Mouse (Mus musculus) intestine, postnatal 0 days (tissue): ENCODE measurements around the gene Lrrc4. TPM values are rescaled to one million over a fixed set of nuclear protein-coding genes. Genes with fewer than 3 reads are reported as not detected.

Source experiments
- ATAC-seq: fragments of 200-750 bp; cut with Nextera tagmentation; 2 replicates; pipeline ENCODE4 v1.8.0; 2017; ENCODE audit warnings: mild to moderate bottlenecking, moderate TSS enrichment, moderate library complexity
- H3K27ac ChIP-seq: fragments of 300-500 bp; sonication (generic); 2 replicates; pipeline ENCODE4 v1.5.1; 2014; ENCODE audit warnings: mild to moderate bottlenecking, low read depth, low read length, moderate library complexity
- H3K27me3 ChIP-seq: fragments of 300-500 bp; sonication (generic); replicated peaks from 2 replicates; pipeline ENCODE4 v1.6.1; 2014; ENCODE audit warnings: low read length, mixed read lengths; ENCODE audit not compliant: control insufficient read depth, insufficient read depth
- H3K36me3 ChIP-seq: fragments of 300-500 bp; sonication (generic); 2 replicates; pipeline ENCODE4 v1.6.1; 2014; ENCODE audit warnings: mild to moderate bottlenecking, moderate library complexity; ENCODE audit not compliant: control insufficient read depth, insufficient read depth
- H3K4me1 ChIP-seq: fragments of 300-500 bp; sonication (generic); replicated peaks from 2 replicates; pipeline ENCODE4 v1.6.1; 2014; ENCODE audit warnings: antibody characterized with exemption, low read length, mixed read lengths; ENCODE audit not compliant: control insufficient read depth, insufficient read depth
- H3K4me2 ChIP-seq: fragments of 300-500 bp; sonication (generic); replicated peaks from 2 replicates; pipeline ENCODE4 v1.6.1; 2014; ENCODE audit warnings: low read depth, mild to moderate bottlenecking, moderate library complexity
- H3K4me3 ChIP-seq: fragments of 300-500 bp; sonication (generic); 2 replicates; pipeline ENCODE4 v1.5.1; 2014; ENCODE audit warnings: low read depth, low read length
- H3K9ac ChIP-seq: fragments of 300-500 bp; sonication (generic); 2 replicates; pipeline ENCODE4 v1.6.1; 2014; ENCODE audit warnings: mild to moderate bottlenecking, low read depth, low read length
- H3K9me3 ChIP-seq: fragments of 300-500 bp; sonication (generic); 2 replicates; pipeline ENCODE4 v1.6.1; 2016; ENCODE audit warnings: mixed run types; ENCODE audit not compliant: control insufficient read depth
- CTCF ChIP-seq: sonication (generic); IDR thresholded peaks from 2 replicates; pipeline ENCODE4 v1.5.1; 2016; ENCODE audit warnings: low read depth, mild to moderate bottlenecking, control low read depth, antibody characterized with exemption, moderate library complexity
- WGBS: fragments of 180-500 bp; shearing (Covaris S2); extraction: QIAGEN DNeasy Blood & Tissue Kit; methylation state at CpG from one replicate; pipeline ENCODE4 v1.1.7; 2014; 5-methylcytosine and 5-hydroxymethylcytosine counted together
- polyA plus RNA-seq: library from polyadenylated mRNA; unstranded; fragments of >200 nt; fragmentation: Nextera tagmentation; extraction: Ambion mirVana; gene quantifications from 2 replicates; pipeline ENCODE4 v1.2.1, GENCODE M21; 2015

Lrrc4 gene
- polyA plus RNA-seq, 1 experiment from 2014 or later: 3.2 TPM

DNA sequence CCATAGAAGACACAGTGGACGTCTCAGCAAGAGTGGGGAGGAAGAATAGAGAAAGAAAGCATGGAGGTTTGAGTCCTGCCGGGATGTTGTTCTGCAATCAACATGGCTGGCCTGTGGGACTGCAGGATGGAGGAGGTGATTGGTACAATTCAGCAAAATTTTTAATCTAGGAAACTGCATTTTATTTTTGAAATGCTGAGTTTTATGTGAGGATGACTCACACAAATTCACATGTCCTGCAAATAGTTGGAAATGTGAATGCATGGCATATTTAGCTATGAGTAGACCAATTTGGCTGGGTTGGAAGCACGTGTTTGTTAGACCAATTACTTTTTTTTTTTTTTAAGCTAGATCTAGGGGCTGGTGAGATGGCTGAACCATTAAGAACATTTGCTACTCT is 134.3 kb downstream of the Lrrc4 start:
- 94% methylated on average over 3 of the region's 3 CpGs for WGBS
- no peaks in the 10 kb centered on the region for H3K4me1 ChIP-seq
- H3K9me3 ChIP-seq: no peaks in the 10 kb centered on the region
- no peak overlapping the region for H3K9ac ChIP-seq
- H3K4me2 ChIP-seq: no peak overlapping the region
- H3K36me3 ChIP-seq: no peaks in the 10 kb centered on the region
- no peak overlapping the region for H3K4me3 ChIP-seq
- H3K27me3 ChIP-seq: no peaks in the 10 kb centered on the region
- ATAC-seq: no peak
- no peak for TF ChIP-seq CTCF
- no peak overlapping the region for H3K27ac ChIP-seq

DNA sequence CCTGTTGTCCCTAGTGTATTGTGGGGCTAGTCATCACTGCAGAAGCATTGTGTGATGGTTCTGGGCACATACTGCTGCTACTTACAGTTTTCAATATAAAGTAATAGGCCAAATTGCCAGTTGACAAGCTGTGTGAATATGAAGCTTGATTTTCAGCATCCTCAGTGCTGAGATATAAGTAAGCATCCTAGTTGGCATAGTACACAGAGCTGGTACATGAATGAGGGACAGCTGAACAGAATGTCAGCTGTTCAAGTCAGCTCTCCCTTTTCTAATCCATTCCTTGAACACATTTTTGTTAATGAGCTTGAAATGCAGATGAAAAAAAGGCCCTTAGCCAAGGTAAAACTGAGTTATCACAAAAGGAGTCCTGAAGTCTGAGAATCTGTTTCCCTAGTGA is 138.9 kb downstream of the Lrrc4 start:
- no peak overlapping the region for H3K9ac ChIP-seq
- no peaks in the 10 kb centered on the region for H3K27me3 ChIP-seq
- no peaks in the 10 kb centered on the region for H3K4me1 ChIP-seq
- no peak overlapping the region for H3K27ac ChIP-seq
- no peak for TF ChIP-seq CTCF
- no peaks in the 10 kb centered on the region for H3K36me3 ChIP-seq
- no peak for ATAC-seq
- no peak overlapping the region for H3K4me2 ChIP-seq
- no peak overlapping the region for H3K4me3 ChIP-seq
- H3K9me3 ChIP-seq: no peaks in the 10 kb centered on the region

DNA sequence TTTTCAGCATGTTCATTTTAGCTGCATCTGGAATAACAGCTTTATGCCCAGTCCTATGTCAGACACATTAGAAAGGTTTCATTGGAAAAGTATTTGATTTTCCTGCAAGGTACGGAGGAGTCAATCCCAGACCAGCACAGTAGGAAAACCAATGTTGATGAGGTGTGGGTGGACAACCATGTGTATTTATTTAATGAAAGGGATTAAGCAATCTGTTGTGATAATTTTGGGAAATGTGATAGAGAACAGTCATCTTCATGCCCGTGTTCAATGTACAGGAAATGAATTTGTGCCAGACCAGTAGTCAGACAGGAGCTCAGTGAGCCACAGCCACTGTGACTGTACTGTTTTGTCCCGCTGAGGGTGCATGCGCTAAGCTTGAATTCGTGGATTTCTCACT is 143.8 kb downstream of the Lrrc4 start:
- Histone ChIP-seq H3K9me3 (no peaks in the 10 kb centered on the region), H3K4me2 (no peak overlapping the region), H3K27ac (no peak overlapping the region), H3K4me3 (no peak overlapping the region), H3K36me3 (no peaks in the 10 kb centered on the region), H3K9ac (no peak overlapping the region), H3K27me3 (no peaks in the 10 kb centered on the region), H3K4me1 (no peaks in the 10 kb centered on the region)
- no peak for ATAC-seq
- 90% methylated on average over 5 of the region's 5 CpGs for WGBS
- no peak for TF ChIP-seq CTCF

DNA sequence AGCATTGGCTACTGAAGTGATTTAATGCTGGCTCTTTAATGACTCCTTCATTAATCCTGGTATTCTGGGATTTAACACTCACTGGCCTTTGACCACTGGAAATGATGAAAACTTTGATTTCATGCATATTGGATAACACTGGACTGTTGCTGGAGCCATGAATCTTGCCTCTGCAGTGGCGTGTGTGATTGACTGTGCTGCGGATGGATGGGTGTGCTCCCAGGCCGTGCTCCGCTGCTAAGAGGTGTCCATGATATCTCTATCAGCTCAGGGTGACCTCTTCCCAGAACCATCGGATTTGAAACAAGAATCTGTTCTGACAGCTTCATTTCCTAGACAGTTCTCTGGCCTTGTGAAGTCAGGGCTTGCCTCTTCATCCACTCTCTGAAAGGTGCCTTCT is 145.8 kb downstream of the Lrrc4 start:
- WGBS: 94% methylated on average over 5 of the region's 5 CpGs
- Histone ChIP-seq H3K4me1 (no peaks in the 10 kb centered on the region), H3K27me3 (no peaks in the 10 kb centered on the region), H3K27ac (no peak overlapping the region), H3K4me3 (no peak overlapping the region), H3K4me2 (no peak overlapping the region), H3K36me3 (no peaks in the 10 kb centered on the region), H3K9me3 (no peaks in the 10 kb centered on the region), H3K9ac (no peak overlapping the region)
- no peak for ATAC-seq
- no peak for TF ChIP-seq CTCF

DNA sequence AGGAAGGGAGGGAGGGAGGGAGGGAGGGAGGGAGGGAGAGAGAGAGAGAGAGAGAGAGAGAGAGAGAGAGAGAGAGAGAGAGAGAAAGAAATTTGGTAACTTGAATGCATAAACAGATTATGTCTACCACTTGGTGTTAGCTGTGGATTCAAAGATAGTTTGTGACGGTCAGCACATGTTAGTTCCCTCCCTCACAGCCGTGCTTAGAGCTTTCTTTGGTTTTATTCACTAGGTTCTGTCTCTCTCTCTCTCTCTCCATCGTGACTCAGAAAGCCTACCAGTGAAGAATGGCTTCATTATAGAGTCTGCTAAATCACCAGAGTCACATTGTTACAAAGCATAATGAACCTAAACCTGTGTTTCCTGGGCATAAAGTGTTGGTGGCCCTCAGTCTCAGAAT is 146.5 kb downstream of the Lrrc4 start:
- H3K36me3 ChIP-seq: no peaks in the 10 kb centered on the region
- H3K4me3 ChIP-seq: no peak overlapping the region
- H3K27me3 ChIP-seq: no peaks in the 10 kb centered on the region
- TF ChIP-seq CTCF: no peak
- no peak overlapping the region for H3K9ac ChIP-seq
- WGBS: 74% methylated on average over 3 of the region's 3 CpGs
- peaks cover 7% of the 10 kb centered on the region; the same call in 1 of the 2 replicates for H3K4me1 ChIP-seq
- ATAC-seq: no peak
- H3K4me2 ChIP-seq: no peak overlapping the region
- H3K27ac ChIP-seq: no peak overlapping the region
- no peaks in the 10 kb centered on the region for H3K9me3 ChIP-seq

DNA sequence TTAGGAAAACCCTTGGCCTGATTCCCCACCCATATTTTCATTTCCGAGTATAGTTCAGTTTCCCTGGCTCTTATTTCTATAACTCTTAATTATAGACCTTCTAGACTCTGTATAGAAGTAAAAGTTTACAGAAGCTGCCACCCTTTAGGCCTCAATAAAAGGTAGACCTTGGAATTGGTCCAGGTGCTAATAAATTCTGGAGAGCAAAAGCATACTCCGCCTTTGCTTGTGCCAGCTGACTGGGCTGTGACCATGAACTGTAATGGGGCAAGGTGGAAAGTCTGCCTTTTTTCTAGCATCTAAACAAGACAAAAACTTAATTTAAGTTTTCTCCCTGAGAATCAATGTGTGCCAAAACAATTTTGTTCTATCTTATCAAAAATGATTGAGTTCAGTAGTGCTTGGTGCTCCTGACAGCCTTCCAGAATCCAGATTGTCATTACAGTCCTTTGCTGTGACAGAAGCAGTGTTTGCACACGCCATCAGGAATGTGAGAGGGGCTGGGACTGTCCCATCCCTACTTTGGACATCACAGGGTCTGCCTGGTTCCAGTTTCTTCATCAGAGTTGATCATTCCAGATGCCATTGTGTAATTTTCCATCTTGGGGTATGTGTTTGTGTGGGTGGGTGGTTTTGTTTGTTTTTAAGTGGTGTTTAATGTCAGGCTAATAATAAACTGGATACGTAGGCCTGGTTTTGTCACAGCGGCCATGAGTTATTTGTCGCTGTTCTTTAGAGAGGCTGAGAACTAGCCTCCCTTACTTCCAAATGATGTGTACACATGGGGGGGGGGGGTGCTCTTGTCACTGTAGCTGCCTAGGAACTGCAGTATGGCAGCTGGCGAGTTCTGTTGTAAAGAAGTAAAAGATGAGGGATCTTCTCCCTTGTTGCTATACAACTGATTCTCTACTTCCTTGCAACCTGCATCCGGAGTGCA is 149.8 kb downstream of the Lrrc4 start:
- no peak overlapping the region for H3K4me2 ChIP-seq
- 64% methylated on average over 8 of the region's 8 CpGs for WGBS
- peaks cover 7% of the 10 kb centered on the region; the same call in 1 of the 2 replicates for H3K4me1 ChIP-seq
- no peak overlapping the region for H3K4me3 ChIP-seq
- no peaks in the 10 kb centered on the region for H3K27me3 ChIP-seq
- no peak overlapping the region for H3K9ac ChIP-seq
- no peak overlapping the region for H3K27ac ChIP-seq
- peak; percentile 41; the same call in 1 of the 2 replicates for ATAC-seq
- no peaks in the 10 kb centered on the region for H3K9me3 ChIP-seq
- TF ChIP-seq CTCF: no peak
- H3K36me3 ChIP-seq: no peaks in the 10 kb centered on the region
